Mouse (Mus musculus) lung, postnatal 0 days (tissue): ENCODE measurements around the gene 3110082I17Rik.
A peak's percentile ranks its signal among the peaks of the same experiment; 100 is the strongest.

Experiments used
- CTCF ChIP-seq: IDR thresholded peaks from 2 replicates; pipeline ENCODE4 v1.5.1; 2016; ENCODE audit warnings: antibody characterized with exemption, mild to moderate bottlenecking
- EP300 ChIP-seq: IDR thresholded peaks from 2 replicates; pipeline ENCODE4 v1.6.1; 2016; ENCODE audit warnings: antibody characterized with exemption, mild to moderate bottlenecking, control low read depth

- TF ChIP-seq CTCF (no peak), EP300 (peak; percentile 89)
These were observed 81.2 kb downstream of the 3110082I17Rik start for GRCm38 (mm10) chr5:139378986-139379629.
